ENCODE assay signal across 8 mouse cellular contexts in the genomic region with DNA sequence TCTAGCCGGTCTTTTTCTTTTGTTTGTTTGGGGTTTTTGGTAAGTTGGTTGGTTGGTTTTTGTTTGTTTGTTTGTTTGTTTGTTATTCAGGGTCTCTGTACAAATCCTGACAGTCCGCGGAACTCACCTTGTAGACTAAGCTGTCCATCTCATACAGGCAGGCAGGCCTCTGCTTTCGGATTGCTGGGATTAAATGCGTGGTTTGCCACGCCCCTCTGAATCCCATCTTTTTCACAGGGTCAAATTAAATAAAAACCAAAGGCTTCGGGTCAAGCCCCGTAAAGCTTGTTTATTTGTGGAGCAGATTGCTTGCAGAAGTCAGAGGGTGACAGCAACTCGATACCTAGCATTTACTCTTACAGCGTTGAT. TPM values are rescaled to one million over a fixed set of nuclear protein-coding genes. Genes with fewer than 3 reads are reported as not detected.
DNase-seq lines count a peak whose midpoint lies in the region; ATAC-seq and TF ChIP-seq lines count a peak whose summit lies in the region.

Ubxn4 (plus strand) TSS at position 338 of the 369 bp plus-strand sequence.

- peak within 1 kb of the TSS; percentile 77 for H3K4me3 ChIP-seq in lung, postnatal 0 days (ENCODE audit: low read depth, low read length)
- peak within 1 kb of the TSS; percentile 77 for H3K4me3 ChIP-seq in midbrain, embryonic 11.5 days (ENCODE audit: low read depth, low read length)

- TF ChIP-seq CTCF in lung, postnatal 0 days (IDR thresholded peaks at IDR 0.05), result no peak

- no peak for TF ChIP-seq EP300 in lung, postnatal 0 days (IDR thresholded peaks at IDR 0.05)

- H3K4me1 ChIP-seq in lung, postnatal 0 days (ENCODE audit: insufficient read depth, low read depth, low read length), result no peaks in the 10 kb centered on the region; the same call in 1 of the 2 replicates
- H3K4me1 ChIP-seq in midbrain, embryonic 11.5 days (ENCODE audit: control insufficient read depth, insufficient read depth, low read length), result peaks cover 5% of the 10 kb centered on the region; the same call in 1 of the 2 replicates

- 6% methylated on average over 10 of the region's 10 CpGs for WGBS in lung, postnatal 0 days
- WGBS in midbrain, embryonic 11.5 days, result 9% methylated on average over 10 of the region's 10 CpGs

- ATAC-seq in lung, postnatal 0 days, result peak; percentile 5; the same call in 1 of the 2 replicates
- ATAC-seq in common myeloid progenitor, adult 5-6 weeks (replicated peaks; ENCODE audit: low read depth, poor library complexity, severe bottlenecking), result peak; percentile 9
- ATAC-seq in midbrain, embryonic 11.5 days (ENCODE audit: low FRiP score), result peak; percentile 61

- peak within 1 kb of the TSS; percentile 70 for H3K9ac ChIP-seq in lung, postnatal 0 days (replicated peaks; ENCODE audit: low read depth)
- H3K9ac ChIP-seq in midbrain, embryonic 11.5 days (ENCODE audit: low read length), result peak within 1 kb of the TSS; percentile 70

- no peaks in the 10 kb centered on the region for H3K27me3 ChIP-seq in lung, postnatal 0 days (replicated peaks; ENCODE audit: insufficient read depth, low read length)
- H3K27me3 ChIP-seq in midbrain, embryonic 11.5 days (ENCODE audit: control insufficient read depth, insufficient read depth, low read length), result no peaks in the 10 kb centered on the region

- no peaks in the 10 kb centered on the region for H3K9me3 ChIP-seq in lung, postnatal 0 days (ENCODE audit: low read length)
- no peaks in the 10 kb centered on the region for H3K9me3 ChIP-seq in midbrain, embryonic 11.5 days (ENCODE audit: control insufficient read depth, low read length)

- H3K27ac ChIP-seq in lung, postnatal 0 days (ENCODE audit: low read length), result peak within 1 kb of the TSS; percentile 93
- peak within 1 kb of the TSS; percentile 73 for H3K27ac ChIP-seq in midbrain, embryonic 11.5 days (ENCODE audit: low read depth, low read length)

- peak within 1 kb of the TSS; percentile 82 for H3K4me2 ChIP-seq in lung, postnatal 0 days (replicated peaks; ENCODE audit: low read depth, low read length)
- H3K4me2 ChIP-seq in midbrain, embryonic 11.5 days, result peak within 1 kb of the TSS; percentile 85

- H3K36me3 ChIP-seq in lung, postnatal 0 days (ENCODE audit: insufficient read depth, low read length), result no peaks in the 10 kb centered on the region
- H3K36me3 ChIP-seq in midbrain, embryonic 11.5 days (ENCODE audit: control insufficient read depth, insufficient read depth, low read length), result no peaks in the 10 kb centered on the region

- DNase-seq in lung, postnatal 0 days (ENCODE audit: low spot score), result no peak
- DNase-seq in lung, postnatal 4 days, result no peak
- no peak for DNase-seq in heart, adult 8-10 months (ENCODE audit: low spot score)
- peak; percentile 20 for DNase-seq in layer of hippocampus, adult 9-10 months (ENCODE audit: low spot score)
- no peak for DNase-seq in midbrain, embryonic 11.5 days (ENCODE audit: low spot score, missing footprints)
- DNase-seq in urinary bladder, postnatal 10 days (ENCODE audit: low spot score), result no peak
- no peak for DNase-seq in natural killer cell, adult 2 months (ENCODE audit: low spot score in 2 of 2)

RNA-seq across cellular contexts. Expression of gene Ubxn4, which starts in this region (rescaled TPM):
- polyA plus RNA-seq in lung, postnatal 0 days (2015; fragmentation: Nextera tagmentation; extraction: Ambion mirVana), result 70.9 and 72.7 TPM in 2 replicates
- 100 and 140 TPM in 2 replicates for total RNA-seq in common myeloid progenitor, adult 5-6 weeks (2017)
- total RNA-seq in heart, adult 8-10 months (2022), result 10 to 100 TPM; 35.4 to 43.4 (median 40.7) TPM
- polyA plus RNA-seq in midbrain, embryonic 11.5 days (2014; fragmentation: Nextera tagmentation; extraction: Ambion mirVana), result 70.1 and 71.1 TPM in 2 replicates

Comparison
In these comparisons a context has a peak if more than half of its experiments do, and no peak if none do; other contexts are left out.
1. ATAC-seq: peak in every context shown above with its lines; median percentile 61 in midbrain, embryonic 11.5 days; 9 in common myeloid progenitor, adult 5-6 weeks; 5 in lung, postnatal 0 days.